In the genomic region with DNA sequence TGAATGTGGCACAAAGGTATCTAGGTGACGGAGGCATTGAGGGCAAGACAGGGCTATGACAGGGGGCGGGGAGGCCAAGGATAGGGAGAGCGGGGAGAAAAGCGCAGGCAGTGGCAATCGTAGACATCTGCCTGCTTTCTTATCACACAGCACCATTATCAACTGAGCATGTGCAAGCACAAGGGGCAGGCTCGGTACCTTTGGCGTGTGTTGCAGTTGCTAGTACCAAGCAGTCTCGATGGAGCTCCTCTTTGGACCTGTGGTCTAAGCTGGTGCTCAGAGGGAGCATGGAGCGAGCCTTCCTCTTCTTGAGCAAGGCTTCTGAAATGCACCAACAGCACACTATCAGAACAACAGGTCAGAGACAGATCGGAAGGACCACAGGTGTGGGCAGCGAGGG, we compare ENCODE assay signal across 41 mouse cellular contexts. TPM values are rescaled to one million over a fixed set of nuclear protein-coding genes. Genes with fewer than 3 reads are reported as not detected.
DNase-seq lines count a peak whose midpoint lies in the region; ATAC-seq lines count a peak whose summit lies in the region.
"Had no signal": no experiment of that assay in that cellular context is flagged by ENCODE, and none has a peak within 500 bp of the region (broad histone marks: within the 10 kb centered on the region; RNA-seq: fewer than 3 reads in every experiment).

No protein-coding gene starts in this region.

- H3K4me2 ChIP-seq in midbrain, embryonic 15.5 days: no peak overlapping the region
- H3K4me2 ChIP-seq: embryonic facial prominence, embryonic 15.5 days; forebrain, embryonic 12.5 days; hindbrain, embryonic 15.5 days; kidney, embryonic 15.5 days; limb, embryonic 15.5 days had no signal

- no peak for ATAC-seq in midbrain, embryonic 15.5 days (replicated peaks)
- ATAC-seq: forebrain, postnatal 0 days had no signal

- no peaks in the 10 kb centered on the region for H3K9me3 ChIP-seq in midbrain, embryonic 10.5 days (replicated peaks)
- H3K9me3 ChIP-seq in midbrain, embryonic 15.5 days: no peaks in the 10 kb centered on the region
- H3K9me3 ChIP-seq: embryonic facial prominence, embryonic 10.5 days; embryonic facial prominence, embryonic 15.5 days; forebrain, embryonic 12.5 days; G1E; hindbrain, embryonic 15.5 days; kidney, embryonic 15.5 days; limb, embryonic 10.5 days; limb, embryonic 15.5 days had no signal

- no peak overlapping the region for H3K9ac ChIP-seq in midbrain, embryonic 15.5 days
- H3K9ac ChIP-seq: embryonic facial prominence, embryonic 15.5 days; forebrain, embryonic 12.5 days; forebrain, postnatal 0 days; hindbrain, embryonic 15.5 days; kidney, embryonic 15.5 days; limb, embryonic 15.5 days; liver, embryonic 14.5 days had no signal

- H3K4me1 ChIP-seq in midbrain, embryonic 10.5 days: peaks cover 12% of the 10 kb centered on the region
- H3K4me1 ChIP-seq in midbrain, embryonic 15.5 days: no peaks in the 10 kb centered on the region
- H3K4me1 ChIP-seq: embryonic facial prominence, embryonic 10.5 days; embryonic facial prominence, embryonic 15.5 days; forebrain, embryonic 12.5 days; hindbrain, embryonic 15.5 days; kidney, embryonic 15.5 days; limb, embryonic 10.5 days; limb, embryonic 15.5 days had no signal

- H3K27ac ChIP-seq in midbrain, embryonic 10.5 days (replicated peaks): peak overlapping the region; percentile 46; the same call in 1 of the 2 replicates
- H3K27ac ChIP-seq in midbrain, embryonic 15.5 days: no peak overlapping the region
- H3K27ac ChIP-seq: embryonic facial prominence, embryonic 10.5 days; embryonic facial prominence, embryonic 15.5 days; forebrain, embryonic 12.5 days; hindbrain, embryonic 15.5 days; kidney, embryonic 15.5 days; layer of hippocampus, adult 2 months; limb, embryonic 10.5 days; limb, embryonic 15.5 days; liver, embryonic 14.5 days; macrophage had no signal

- peaks cover 99% of the 10 kb centered on the region for H3K36me3 ChIP-seq in midbrain, embryonic 10.5 days
- peaks cover 52% of the 10 kb centered on the region for H3K36me3 ChIP-seq in midbrain, embryonic 15.5 days (replicated peaks)

- H3K27me3 ChIP-seq in midbrain, embryonic 10.5 days (ENCODE audit: low read depth, poor library complexity, severe bottlenecking): no peaks in the 10 kb centered on the region
- H3K27me3 ChIP-seq in midbrain, embryonic 15.5 days (replicated peaks): no peaks in the 10 kb centered on the region
- H3K27me3 ChIP-seq: embryonic facial prominence, embryonic 15.5 days; forebrain, embryonic 12.5 days; hindbrain, embryonic 15.5 days; kidney, embryonic 15.5 days; limb, embryonic 15.5 days had no signal

- WGBS in midbrain, embryonic 10.5 days: 79% methylated on average over 11 of the region's 11 CpGs
- 73% methylated on average over 11 of the region's 11 CpGs for WGBS in midbrain, embryonic 15.5 days

- no peak for DNase-seq in midbrain, embryonic 10.5 days (ENCODE audit: low spot score)
- DNase-seq in induced T-regulatory cell, adult 2 months (ENCODE audit: low read depth): peak; percentile 10
- peak; percentile 22 to 25 for DNase-seq in thymus, adult 18-20 months
- peak; percentile 51 for DNase-seq in thymus, postnatal 25 days
- DNase-seq in left cerebral cortex, postnatal 36 days (ENCODE audit: low spot score in 2 of 2): no peak
- DNase-seq in natural killer cell, adult 2 months (ENCODE audit: low spot score in 2 of 2): no peak
- no peak for DNase-seq in gastrocnemius, postnatal 36 days
- DNase-seq: adrenal gland, postnatal 36 days; B cell, adult 2 months; cerebellum, adult 2 months; cerebellum, postnatal 14 days; forebrain, postnatal 0 days; kidney, adult 18-20 months; kidney, postnatal 36 days; layer of hippocampus, postnatal 36 days; lung, adult 2 months; lung, postnatal 10 days; spleen, adult 18-20 months had no signal

- intact Hi-C loops in left cerebral cortex, postnatal 36 days (cut with DNase I): no loop called here
- intact Hi-C loops in gastrocnemius, postnatal 36 days (cut with DNase I): no loop called here

- no peak overlapping the region for H3K4me3 ChIP-seq in midbrain, embryonic 10.5 days
- H3K4me3 ChIP-seq in midbrain, embryonic 15.5 days: no peak overlapping the region
- H3K4me3 ChIP-seq: embryonic facial prominence, embryonic 10.5 days; embryonic facial prominence, embryonic 15.5 days; forebrain, embryonic 12.5 days; hindbrain, embryonic 15.5 days; kidney, embryonic 15.5 days; layer of hippocampus, adult 2 months; limb, embryonic 10.5 days; limb, embryonic 15.5 days; myocyte had no signal

RNA-seq across cellular contexts. Expression of a gene that starts 29.5 kb away (rescaled TPM):
- 27.1 and 31.4 TPM in 2 replicates for polyA plus RNA-seq in midbrain, embryonic 10.5 days (2016; fragmentation: Nextera tagmentation; extraction: Ambion mirVana)
- polyA plus RNA-seq in midbrain, embryonic 15.5 days (2015; fragmentation: Nextera tagmentation; extraction: Ambion mirVana): 14.0 and 15.1 TPM in 2 replicates
- 10 to 100 TPM; 17.1 to 18.1 TPM for total RNA-seq in left cerebral cortex, postnatal 36 days (2021)
- 1 to 10 TPM; 8.9 to 9.3 TPM for total RNA-seq in gastrocnemius, postnatal 36 days (2021)

RNA-seq across cellular contexts. Expression of a gene that starts 32.6 kb away (rescaled TPM):
- polyA plus RNA-seq in midbrain, embryonic 10.5 days (2016; fragmentation: Nextera tagmentation; extraction: Ambion mirVana): 141 and 142 TPM in 2 replicates
- polyA plus RNA-seq in midbrain, embryonic 15.5 days (2015; fragmentation: Nextera tagmentation; extraction: Ambion mirVana): 93.1 and 95.2 TPM in 2 replicates
- 10 to 100 TPM; 30.7 to 37.4 TPM for total RNA-seq in left cerebral cortex, postnatal 36 days (2021)
- total RNA-seq in gastrocnemius, postnatal 36 days (2021): 10 to 100 TPM; 35.5 to 39.1 TPM

RNA-seq across cellular contexts. Expression of a gene that starts 34.9 kb away (rescaled TPM):
- polyA plus RNA-seq in midbrain, embryonic 10.5 days (2016; fragmentation: Nextera tagmentation; extraction: Ambion mirVana): 103 and 112 TPM in 2 replicates
- 115 and 116 TPM in 2 replicates for polyA plus RNA-seq in midbrain, embryonic 15.5 days (2015; fragmentation: Nextera tagmentation; extraction: Ambion mirVana)
- 10 to 100 TPM; 51.9 to 58.0 TPM for total RNA-seq in left cerebral cortex, postnatal 36 days (2021)
- 10 to 100 TPM; 27.0 to 31.4 TPM for total RNA-seq in gastrocnemius, postnatal 36 days (2021)

RNA-seq across cellular contexts. Expression of a gene that starts 45.9 kb away (rescaled TPM):
- not detected in 2 replicates for polyA plus RNA-seq in midbrain, embryonic 10.5 days (2016; fragmentation: Nextera tagmentation; extraction: Ambion mirVana)
- polyA plus RNA-seq in midbrain, embryonic 15.5 days (2015; fragmentation: Nextera tagmentation; extraction: Ambion mirVana): 0.15 and 0.18 TPM in 2 replicates
- not detected for total RNA-seq in left cerebral cortex, postnatal 36 days (2021)
- not detected for total RNA-seq in gastrocnemius, postnatal 36 days (2021)
- total RNA-seq: forebrain, postnatal 0 days; gastrocnemius, adult 8-10 months; heart, adult 8-10 months; heart, postnatal 25 days; layer of hippocampus, adult 2 months; layer of hippocampus, postnatal 36 days; megakaryocyte-erythroid progenitor cell, adult 5-6 weeks; midbrain, postnatal 0 days had no signal
- polyA plus RNA-seq: cerebellum, adult 2 months; cortical plate, adult 2 months; embryonic facial prominence, embryonic 10.5 days; embryonic facial prominence, embryonic 15.5 days; forebrain, embryonic 12.5 days; forebrain, postnatal 0 days; heart, embryonic 14.5 days; intestine, embryonic 14.5 days; limb, embryonic 10.5 days; limb, embryonic 15.5 days; liver, embryonic 14.5 days; macrophage; midbrain, postnatal 0 days; neural tube, embryonic 14.5 days; urinary bladder, adult 2 months had no signal

Comparison
In these comparisons a context has a peak if more than half of its experiments do, and no peak if none do; other contexts are left out.
1. DNase-seq: peak in induced T-regulatory cell, adult 2 months (single experiment), thymus, adult 18-20 months (2 of 2) and thymus, postnatal 25 days (single experiment); none in midbrain, embryonic 10.5 days (single experiment), left cerebral cortex, postnatal 36 days (0 of 2), natural killer cell, adult 2 months (0 of 2) and gastrocnemius, postnatal 36 days (0 of 2).